Mouse (Mus musculus) thymus, adult 2 months (tissue): ENCODE data around the gene Nrap.

Experiments used
- CTCF ChIP-seq: fragments of 200-500 bp; IDR thresholded peaks from 2 replicates; pipeline ENCODE4 v1.5.1; 2012; ENCODE audit warnings: mild to moderate bottlenecking, control low read depth, low read length, moderate library complexity, borderline replicate concordance; ENCODE audit not compliant: control insufficient read depth, poor library complexity, insufficient read depth; ENCODE audit errors: extremely low read depth
- POLR2A ChIP-seq: fragments of 200-500 bp; IDR thresholded peaks from 2 replicates; pipeline ENCODE4 v1.6.1; 2012; ENCODE audit warnings: mild to moderate bottlenecking, low read length, control low read depth, moderate library complexity; ENCODE audit not compliant: control insufficient read depth, poor library complexity, insufficient read depth; ENCODE audit errors: extremely low read depth

DNA sequence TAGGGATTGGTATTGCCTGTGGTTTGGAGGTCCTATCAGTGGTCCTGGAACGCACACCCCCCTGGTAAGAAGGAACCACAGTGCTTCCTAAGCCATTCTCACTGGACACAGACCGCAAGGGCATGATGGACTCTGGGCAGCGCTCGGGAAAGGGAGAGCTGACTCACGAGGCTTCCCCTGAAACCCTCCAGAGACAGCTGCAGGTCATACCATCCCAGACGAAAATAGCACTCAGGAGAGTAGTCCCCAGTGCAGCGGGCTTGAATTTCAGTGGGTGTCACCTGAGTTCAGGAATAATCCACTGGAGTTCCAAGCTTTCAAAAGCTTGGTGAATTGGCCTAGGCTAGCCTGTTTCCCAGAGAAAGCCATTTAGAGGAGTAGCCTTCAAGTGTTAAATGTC is 16.7 kb upstream of the Nrap start:
- no peak for TF ChIP-seq POLR2A
- no peak for TF ChIP-seq CTCF
